ENCODE assay signal across 20 mouse cellular contexts in the genomic region with DNA sequence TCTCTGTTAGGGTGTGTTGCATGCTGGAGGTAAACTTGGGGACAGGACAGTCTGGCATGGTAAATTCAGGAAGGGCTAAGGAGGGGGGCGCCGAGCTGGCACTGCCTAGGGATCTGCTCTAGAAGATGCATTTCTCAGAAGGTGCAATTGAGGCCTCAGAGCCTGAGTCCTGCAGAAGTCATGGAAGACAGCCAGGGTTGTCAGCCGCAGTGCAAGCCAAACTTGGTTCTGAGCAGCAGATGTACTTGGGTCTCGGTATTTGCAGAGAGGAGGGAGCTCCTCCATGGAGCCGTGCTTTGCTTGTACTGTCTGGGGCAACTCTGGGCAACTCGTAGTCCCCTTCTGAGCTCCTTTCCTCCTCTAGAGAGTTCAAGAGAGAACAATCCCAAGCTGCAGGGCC. TPM values are rescaled to one million over a fixed set of nuclear protein-coding genes. Genes with fewer than 3 reads are reported as not detected.
DNase-seq lines count a peak whose midpoint lies in the region; ATAC-seq lines count a peak whose summit lies in the region.
"Had no signal": no experiment of that assay in that cellular context is flagged by ENCODE, and none has a peak within 500 bp of the region (broad histone marks: within the 10 kb centered on the region; RNA-seq: fewer than 3 reads in every experiment).

No protein-coding gene starts in this region.

- H3K27me3 ChIP-seq in hindbrain, embryonic 13.5 days = no peaks in the 10 kb centered on the region
- H3K27me3 ChIP-seq in hindbrain, embryonic 12.5 days = no peaks in the 10 kb centered on the region
- H3K27me3 ChIP-seq in midbrain, embryonic 16.5 days (ENCODE audit: control insufficient read depth, insufficient read depth, low read depth, low read length) = no peaks in the 10 kb centered on the region
- peaks cover 3% of the 10 kb centered on the region; the same call in 1 of the 2 replicates for H3K27me3 ChIP-seq in midbrain, embryonic 11.5 days (ENCODE audit: control insufficient read depth, insufficient read depth, low read length)
- H3K27me3 ChIP-seq: embryonic facial prominence, embryonic 12.5 days; forebrain, embryonic 15.5 days; intestine, embryonic 15.5 days had no signal

- no peak overlapping the region for H3K4me3 ChIP-seq in hindbrain, embryonic 13.5 days
- H3K4me3 ChIP-seq in hindbrain, embryonic 12.5 days = no peak overlapping the region
- no peak overlapping the region for H3K4me3 ChIP-seq in midbrain, embryonic 16.5 days (ENCODE audit: low read depth, low read length)
- no peak overlapping the region for H3K4me3 ChIP-seq in midbrain, embryonic 11.5 days (ENCODE audit: low read depth, low read length)
- H3K4me3 ChIP-seq: embryonic facial prominence, embryonic 12.5 days; forebrain, embryonic 15.5 days; heart, embryonic 15.5 days; hindbrain, embryonic 10.5 days; intestine, embryonic 15.5 days had no signal

- no peak for ATAC-seq in hindbrain, embryonic 13.5 days (ENCODE audit: low FRiP score)
- no peak for ATAC-seq in hindbrain, embryonic 12.5 days (ENCODE audit: low FRiP score)
- ATAC-seq in midbrain, embryonic 16.5 days = no peak
- ATAC-seq in midbrain, embryonic 11.5 days (ENCODE audit: low FRiP score) = no peak
- ATAC-seq: CD4-positive, CD25-positive, alpha-beta regulatory T cell, adult 4 months; forebrain, embryonic 15.5 days; intestine, embryonic 15.5 days had no signal

- peaks cover 46% of the 10 kb centered on the region for H3K36me3 ChIP-seq in hindbrain, embryonic 13.5 days
- peaks cover 26% of the 10 kb centered on the region for H3K36me3 ChIP-seq in hindbrain, embryonic 12.5 days
- peaks cover 21% of the 10 kb centered on the region for H3K36me3 ChIP-seq in midbrain, embryonic 16.5 days (ENCODE audit: control insufficient read depth, insufficient read depth, low read length)
- H3K36me3 ChIP-seq in midbrain, embryonic 11.5 days (ENCODE audit: control insufficient read depth, insufficient read depth, low read length) = no peaks in the 10 kb centered on the region
- H3K36me3 ChIP-seq: embryonic facial prominence, embryonic 12.5 days; G1E; heart, embryonic 15.5 days; intestine, embryonic 15.5 days had no signal

- peak overlapping the region; percentile 48; the same call in 1 of the 2 replicates for H3K27ac ChIP-seq in hindbrain, embryonic 13.5 days
- no peak overlapping the region for H3K27ac ChIP-seq in hindbrain, embryonic 12.5 days
- no peak overlapping the region for H3K27ac ChIP-seq in midbrain, embryonic 16.5 days (ENCODE audit: low read length)
- no peak overlapping the region for H3K27ac ChIP-seq in midbrain, embryonic 11.5 days (ENCODE audit: low read depth, low read length)
- H3K27ac ChIP-seq: embryonic facial prominence, embryonic 12.5 days; forebrain, embryonic 15.5 days; heart, embryonic 15.5 days; hindbrain, embryonic 10.5 days; intestine, embryonic 15.5 days had no signal

- no peak overlapping the region for H3K4me2 ChIP-seq in hindbrain, embryonic 13.5 days
- no peak overlapping the region for H3K4me2 ChIP-seq in hindbrain, embryonic 12.5 days (replicated peaks)
- no peak overlapping the region for H3K4me2 ChIP-seq in midbrain, embryonic 16.5 days (ENCODE audit: low read length)
- H3K4me2 ChIP-seq in midbrain, embryonic 11.5 days = no peak overlapping the region
- H3K4me2 ChIP-seq: embryonic facial prominence, embryonic 12.5 days; forebrain, embryonic 15.5 days; heart, embryonic 15.5 days; intestine, embryonic 15.5 days had no signal

- no peaks in the 10 kb centered on the region for H3K9me3 ChIP-seq in hindbrain, embryonic 13.5 days
- H3K9me3 ChIP-seq in hindbrain, embryonic 12.5 days (replicated peaks) = no peaks in the 10 kb centered on the region
- no peaks in the 10 kb centered on the region for H3K9me3 ChIP-seq in midbrain, embryonic 16.5 days (replicated peaks; ENCODE audit: control insufficient read depth, low read length, poor library complexity, severe bottlenecking)
- H3K9me3 ChIP-seq in midbrain, embryonic 11.5 days (ENCODE audit: control insufficient read depth, low read length) = no peaks in the 10 kb centered on the region
- H3K9me3 ChIP-seq: embryonic facial prominence, embryonic 12.5 days; forebrain, embryonic 15.5 days; G1E; heart, embryonic 15.5 days; intestine, embryonic 15.5 days had no signal

- DNase-seq in cerebellum, postnatal 10 days = peak; percentile 43 to 44
- DNase-seq in cerebellum, postnatal 36 days = no peak
- DNase-seq in gastrocnemius, postnatal 14 days = peak; percentile 52
- no peak for DNase-seq in gastrocnemius, adult 8-10 months (ENCODE audit: low spot score in 2 of 2)
- DNase-seq in midbrain, embryonic 11.5 days (ENCODE audit: low spot score, missing footprints) = no peak
- DNase-seq: adrenal gland, adult 8-10 months; adrenal gland, postnatal 36 days; B cell, adult 2 months; cerebellum, adult 2 months; kidney, adult 18-20 months had no signal

- H3K4me1 ChIP-seq in hindbrain, embryonic 13.5 days (replicated peaks) = peaks cover 59% of the 10 kb centered on the region
- peaks cover 31% of the 10 kb centered on the region for H3K4me1 ChIP-seq in hindbrain, embryonic 12.5 days
- H3K4me1 ChIP-seq in midbrain, embryonic 16.5 days (ENCODE audit: control insufficient read depth, insufficient read depth, low read length) = peaks cover 14% of the 10 kb centered on the region
- H3K4me1 ChIP-seq in midbrain, embryonic 11.5 days (ENCODE audit: control insufficient read depth, insufficient read depth, low read length) = peaks cover 11% of the 10 kb centered on the region

- 83% methylated on average over 6 of the region's 6 CpGs for WGBS in hindbrain, embryonic 13.5 days
- WGBS in hindbrain, embryonic 12.5 days = 68% methylated on average over 6 of the region's 6 CpGs
- 78% methylated on average over 6 of the region's 6 CpGs for WGBS in midbrain, embryonic 16.5 days
- 76% methylated on average over 6 of the region's 6 CpGs for WGBS in midbrain, embryonic 11.5 days

- H3K9ac ChIP-seq in hindbrain, embryonic 13.5 days = no peak overlapping the region
- H3K9ac ChIP-seq in hindbrain, embryonic 12.5 days = no peak overlapping the region
- H3K9ac ChIP-seq in midbrain, embryonic 16.5 days (ENCODE audit: low read depth, low read length) = 0 out of 2 replicates have a peak overlapping the region, but pooled peaks have one; percentile 3
- H3K9ac ChIP-seq in midbrain, embryonic 11.5 days (ENCODE audit: low read length) = no peak overlapping the region
- H3K9ac ChIP-seq: embryonic facial prominence, embryonic 12.5 days; forebrain, embryonic 15.5 days; heart, embryonic 15.5 days; intestine, embryonic 15.5 days had no signal

- intact Hi-C loops in gastrocnemius, postnatal 14 days (cut with DNase I; ENCODE audit: low total_unique reads) = loop anchor here (5.0 kb wide), 1 partner anchor 126 kb away; no protein-coding TSS in a partner anchor

RNA-seq across cellular contexts. Expression of a gene that starts 26.9 kb away (rescaled TPM):
- 100 to 1,000 TPM; 190 to 248 TPM for total RNA-seq in gastrocnemius, postnatal 14 days (2021)
- total RNA-seq in gastrocnemius, adult 8-10 months (2022) = 10 to 100 TPM; 26.1 to 49.0 (median 33.7) TPM
- polyA plus RNA-seq in hindbrain, embryonic 13.5 days (2015; fragmentation: Nextera tagmentation; extraction: Ambion mirVana) = 394 and 407 TPM in 2 replicates
- 838 and 891 TPM in 2 replicates for polyA plus RNA-seq in hindbrain, embryonic 12.5 days (2016; fragmentation: Nextera tagmentation; extraction: Ambion mirVana)
- polyA plus RNA-seq in midbrain, embryonic 16.5 days (2015; fragmentation: Nextera tagmentation; extraction: Ambion mirVana) = 185 and 203 TPM in 2 replicates
- polyA plus RNA-seq in midbrain, embryonic 11.5 days (2014; fragmentation: Nextera tagmentation; extraction: Ambion mirVana) = 202 and 210 TPM in 2 replicates
- polyA plus RNA-seq: G1E had no signal

RNA-seq across cellular contexts. Expression of a gene that starts 55.1 kb away (rescaled TPM):
- total RNA-seq in gastrocnemius, postnatal 14 days (2021) = 1 to 10 TPM; 7.4 to 8.5 TPM
- total RNA-seq in gastrocnemius, adult 8-10 months (2022) = 1 to 10 TPM; 5.0 to 5.9 (median 5.1) TPM
- 53.2 and 55.3 TPM in 2 replicates for polyA plus RNA-seq in hindbrain, embryonic 13.5 days (2015; fragmentation: Nextera tagmentation; extraction: Ambion mirVana)
- 43.8 and 44.5 TPM in 2 replicates for polyA plus RNA-seq in hindbrain, embryonic 12.5 days (2016; fragmentation: Nextera tagmentation; extraction: Ambion mirVana)
- 45.0 and 55.6 TPM in 2 replicates for polyA plus RNA-seq in midbrain, embryonic 16.5 days (2015; fragmentation: Nextera tagmentation; extraction: Ambion mirVana)
- polyA plus RNA-seq in midbrain, embryonic 11.5 days (2014; fragmentation: Nextera tagmentation; extraction: Ambion mirVana) = 16.2 and 16.7 TPM in 2 replicates

RNA-seq across cellular contexts. Expression of a gene that starts 58.9 kb away (rescaled TPM):
- 1 to 10 TPM; 3.9 to 6.6 TPM for total RNA-seq in gastrocnemius, postnatal 14 days (2021)
- total RNA-seq in gastrocnemius, adult 8-10 months (2022) = 1 to 10 TPM; 1.5 to 2.8 (median 2.1) TPM
- 104 and 106 TPM in 2 replicates for polyA plus RNA-seq in hindbrain, embryonic 13.5 days (2015; fragmentation: Nextera tagmentation; extraction: Ambion mirVana)
- 103 and 105 TPM in 2 replicates for polyA plus RNA-seq in hindbrain, embryonic 12.5 days (2016; fragmentation: Nextera tagmentation; extraction: Ambion mirVana)
- 140 and 155 TPM in 2 replicates for polyA plus RNA-seq in midbrain, embryonic 16.5 days (2015; fragmentation: Nextera tagmentation; extraction: Ambion mirVana)
- polyA plus RNA-seq in midbrain, embryonic 11.5 days (2014; fragmentation: Nextera tagmentation; extraction: Ambion mirVana) = 38.8 and 43.1 TPM in 2 replicates
- polyA plus RNA-seq: G1E had no signal

Comparison
In these comparisons a context has a peak if more than half of its experiments do, and no peak if none do; other contexts are left out.
1. DNase-seq: peak in cerebellum, postnatal 10 days (2 of 2) and gastrocnemius, postnatal 14 days (single experiment); none in cerebellum, postnatal 36 days (0 of 2), gastrocnemius, adult 8-10 months (0 of 2) and midbrain, embryonic 11.5 days (single experiment).